Mouse (Mus musculus) CD4-positive, CD25-positive, alpha-beta regulatory T cell, adult 4 months (primary cell): ENCODE results near the gene Ampd2. TPM values are rescaled to one million over a fixed set of nuclear protein-coding genes. Genes with fewer than 3 reads are reported as not detected.

ENCODE experiments used
- ATAC-seq: one replicate; pipeline ENCODE4 v1.8.0; 2017
- polyA plus RNA-seq, 2 experiments: library from polyadenylated mRNA; unstranded; fragments of 100-300 nt; shearing (Covaris generic); gene quantifications; one replicate each; pipeline ENCODE4 v1.2.1; 2017

Ampd2 gene
- polyA plus RNA-seq, 2 experiments from 2014 or later: 22.4 to 48.3 TPM

DNA sequence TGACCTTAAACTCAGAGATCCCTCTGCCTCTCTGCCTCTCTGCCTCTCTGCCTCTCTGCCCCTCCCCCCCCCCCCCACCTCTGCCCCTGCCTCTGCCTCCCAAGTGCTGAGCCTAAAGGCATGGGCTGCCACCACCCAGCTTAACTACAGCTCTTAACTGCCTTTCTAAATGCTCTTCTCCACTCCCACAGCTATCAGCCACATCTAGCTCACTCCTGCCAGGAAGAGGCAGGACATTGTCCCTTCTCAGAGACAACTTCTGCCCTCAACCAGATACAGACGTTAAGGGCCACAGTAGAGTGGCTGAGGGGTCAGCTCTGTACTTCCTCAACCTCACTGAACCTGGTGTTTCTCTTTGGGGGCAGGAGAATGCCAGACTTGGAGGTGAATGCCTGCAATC lies 17.6 kb downstream of the Ampd2 start:
- no peak for ATAC-seq

DNA sequence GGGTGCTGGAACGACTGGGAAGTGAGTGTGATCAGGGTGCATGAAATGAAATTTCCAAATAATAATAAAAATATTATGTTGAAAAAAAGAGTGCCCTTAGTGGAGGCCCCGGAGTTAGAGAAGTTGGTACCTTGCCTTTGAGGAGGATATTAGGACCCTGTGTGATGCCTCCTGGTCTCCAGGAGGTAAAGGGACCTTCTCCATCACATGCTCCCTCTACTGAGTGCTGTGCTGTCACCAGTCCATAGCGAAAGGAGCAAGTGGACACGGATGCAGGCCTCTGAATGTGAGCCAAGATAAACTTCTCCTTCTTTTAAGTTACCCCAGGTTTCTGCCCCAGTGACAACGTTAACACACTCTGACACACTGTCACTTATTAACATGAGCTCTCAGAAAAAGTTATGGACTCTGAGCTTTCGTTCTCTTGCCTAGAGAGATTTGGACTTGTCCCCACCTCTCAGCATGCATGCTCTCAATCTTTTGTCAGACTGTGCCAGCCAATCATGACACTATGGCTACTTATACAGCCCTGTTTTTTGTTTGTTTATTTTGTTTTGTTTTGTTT lies 19.0 kb downstream of the Ampd2 start:
- no peak for ATAC-seq

DNA sequence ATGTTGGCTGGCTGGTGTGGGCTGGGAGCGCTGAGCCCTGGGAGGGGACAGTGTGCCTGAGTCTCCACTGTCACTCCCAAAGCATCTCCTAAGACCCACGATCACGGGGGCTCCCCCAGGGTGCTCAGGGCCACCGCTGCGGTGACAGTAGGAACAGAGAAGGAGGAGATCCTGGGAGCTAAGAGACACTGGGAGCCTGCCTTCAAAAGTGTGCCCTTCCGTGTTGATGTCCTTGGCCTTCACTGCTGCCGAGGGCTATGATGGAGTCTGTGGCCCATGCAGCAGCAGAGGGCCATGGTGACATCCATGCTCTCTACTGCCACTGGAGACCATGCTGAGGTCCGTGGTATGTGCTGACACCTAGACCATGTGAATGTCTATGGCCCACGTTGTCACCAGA lies 20.9 kb downstream of the Ampd2 start:
- no peak for ATAC-seq

DNA sequence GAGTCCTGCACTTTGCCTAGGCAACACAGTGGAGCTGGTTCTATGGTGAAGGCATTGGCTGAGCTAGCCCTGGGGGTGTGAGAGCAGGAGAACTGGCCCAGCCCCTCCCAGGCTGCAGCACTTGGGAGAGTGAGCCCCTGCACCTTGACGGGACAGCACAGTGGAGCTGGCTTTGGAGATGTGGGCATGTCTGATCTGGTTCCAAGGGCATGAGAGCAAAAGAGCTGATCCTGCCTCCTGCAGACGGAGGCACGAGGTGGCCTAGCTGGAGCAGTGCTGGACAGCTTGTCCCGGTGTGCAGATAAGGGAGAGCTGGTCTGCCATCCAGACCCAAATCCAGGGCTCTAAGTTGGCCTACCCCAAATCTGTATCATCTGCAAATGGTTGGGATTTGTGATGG lies 21.8 kb downstream of the Ampd2 start:
- ATAC-seq: no peak

DNA sequence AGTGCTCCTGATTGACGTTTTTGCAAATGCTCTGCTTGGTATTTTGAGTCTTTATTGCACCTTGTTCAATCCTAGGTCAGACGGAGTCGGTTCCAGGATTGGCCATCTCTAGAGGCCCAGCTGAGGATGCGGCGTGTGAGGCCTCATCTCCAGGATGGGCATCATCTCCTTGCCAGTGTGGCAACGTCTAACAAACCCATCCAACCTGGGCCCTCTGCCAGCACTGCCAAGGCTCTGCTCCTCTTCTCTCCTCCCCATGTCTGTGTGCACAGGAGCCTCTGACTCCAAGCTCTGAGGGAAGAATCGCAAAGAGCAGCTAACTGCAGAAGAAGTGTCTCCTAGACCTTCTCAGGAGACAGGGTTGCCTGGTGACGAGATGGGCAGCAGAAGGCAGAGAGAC lies 23.8 kb downstream of the Ampd2 start:
- ATAC-seq: no peak

DNA sequence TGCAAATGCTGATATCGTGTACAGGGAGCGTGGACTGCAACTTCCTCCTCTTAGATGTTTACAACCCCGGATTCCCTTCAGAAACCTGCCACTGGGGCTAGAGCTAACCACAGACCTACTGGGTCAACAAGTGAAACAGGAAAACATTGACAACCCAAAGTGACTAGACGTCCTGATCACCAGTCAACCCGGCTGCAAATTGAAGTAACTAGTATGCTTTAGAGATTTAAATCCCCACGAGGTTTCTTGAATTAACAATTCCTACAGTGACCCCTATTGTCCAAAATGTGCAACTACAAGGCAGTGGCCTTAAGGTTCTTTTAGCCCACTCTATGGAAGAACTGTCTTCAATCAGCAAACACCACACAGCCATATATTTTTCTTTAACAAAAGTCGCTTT lies 25.0 kb downstream of the Ampd2 start:
- peak; percentile 82 for ATAC-seq

DNA sequence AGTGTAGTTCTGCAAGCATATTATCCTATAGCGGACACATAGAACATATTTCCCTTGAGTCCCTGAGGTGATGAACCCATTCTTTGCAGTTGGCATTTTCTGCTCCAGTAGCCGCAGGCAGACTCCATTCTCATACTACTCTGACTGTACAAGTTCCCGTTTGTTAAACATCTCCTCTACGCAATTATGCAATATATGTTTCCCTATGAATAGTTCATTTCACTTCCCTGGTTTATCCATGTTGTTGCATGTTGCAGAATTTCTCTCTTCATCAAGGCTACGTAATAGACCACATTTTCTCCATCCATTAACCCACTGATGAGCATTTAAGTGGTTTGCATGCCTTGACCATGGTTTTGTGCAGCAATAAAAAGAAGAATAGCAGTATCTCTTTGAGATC lies 36.0 kb downstream of the Ampd2 start:
- ATAC-seq: no peak

DNA sequence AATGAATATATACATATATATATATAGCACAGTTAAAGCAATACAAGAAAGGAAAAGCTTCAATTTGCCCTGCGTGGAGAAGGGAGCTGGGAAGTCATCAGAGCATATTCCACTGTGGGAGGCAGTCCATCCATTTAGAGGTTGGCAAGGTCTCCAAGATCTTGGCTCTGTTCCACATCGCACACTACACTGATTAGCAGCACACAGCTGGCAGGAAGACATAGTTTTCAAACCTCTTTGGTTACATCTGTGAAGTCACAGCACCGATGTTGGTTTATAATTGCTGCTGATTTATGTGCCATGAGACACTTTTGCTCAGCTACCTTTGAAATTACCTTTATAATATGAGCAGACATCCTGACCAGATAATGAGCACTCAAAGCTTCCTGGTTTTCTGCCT lies 38.1 kb downstream of the Ampd2 start:
- no peak for ATAC-seq

DNA sequence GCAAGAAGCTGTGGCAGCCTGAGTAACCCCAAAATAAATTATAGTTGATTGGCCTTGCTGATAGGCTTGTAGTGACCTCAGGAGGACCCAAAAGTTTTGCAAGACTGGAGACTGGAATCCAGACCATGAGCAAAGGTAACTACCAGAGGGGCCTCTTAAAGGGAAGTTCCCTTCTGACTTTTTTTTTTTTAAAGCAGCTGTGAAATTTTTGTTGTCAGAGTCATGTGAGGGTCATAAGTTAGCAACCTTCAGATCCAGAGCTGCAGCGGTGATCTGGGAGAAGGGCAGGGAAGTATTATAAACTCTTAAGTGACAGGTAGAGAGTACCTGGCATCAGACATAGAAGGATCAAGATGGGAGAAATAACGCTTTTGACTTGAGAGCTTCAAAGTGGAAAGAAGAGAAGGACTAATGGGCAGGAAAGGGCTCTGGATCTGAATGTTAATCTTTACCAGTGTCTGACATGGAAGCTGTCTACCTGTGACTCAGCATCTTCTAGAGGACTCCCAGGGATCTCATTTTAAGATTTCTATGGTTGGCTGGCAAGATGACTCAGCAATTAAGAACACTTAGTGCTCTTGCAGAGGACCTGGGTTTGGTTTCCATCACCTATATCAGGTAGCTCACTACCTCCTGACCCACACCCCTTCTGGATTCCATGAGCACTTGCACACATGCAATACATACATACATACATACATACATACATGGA lies 39.4 kb downstream of the Ampd2 start:
- ATAC-seq: no peak

DNA sequence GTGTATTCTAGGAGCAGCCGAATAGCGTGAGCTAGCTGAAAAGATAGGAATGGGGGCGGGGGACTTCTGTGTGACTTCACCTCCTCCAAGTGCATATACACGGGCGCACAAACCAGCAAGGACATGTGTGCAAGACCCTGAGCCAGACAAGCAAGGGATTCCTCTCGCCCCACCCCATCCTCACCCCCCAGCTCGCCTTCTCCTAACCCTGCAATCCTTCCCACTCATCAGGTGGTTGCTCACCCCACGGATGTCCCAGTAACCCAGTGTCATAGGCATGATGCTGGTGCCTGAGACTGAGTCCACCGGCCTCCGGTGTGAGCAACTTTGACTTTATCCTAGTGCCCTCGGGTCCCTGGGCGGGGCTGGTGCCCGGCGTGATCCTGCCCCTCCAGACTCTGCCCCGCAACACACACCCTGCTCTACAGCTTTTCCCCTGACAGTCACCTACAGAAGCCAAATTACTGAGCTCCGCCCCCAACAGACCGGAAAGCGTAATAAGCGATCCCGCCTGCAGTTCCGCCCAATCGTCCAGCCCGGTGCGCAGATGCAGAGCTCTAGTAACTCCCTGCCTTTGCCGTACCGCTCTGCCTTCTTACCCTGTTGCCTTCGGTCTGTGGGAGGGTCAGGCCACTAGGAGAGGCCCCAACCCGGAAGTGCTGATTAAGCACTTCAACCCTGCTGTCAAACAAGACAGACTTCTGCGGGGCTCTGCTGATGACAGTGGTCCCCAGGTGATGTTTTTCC lies 41.9 kb downstream of the Ampd2 start, which contains the start of gene Gstm4:
TSS of gene Gstm4 (minus strand) at position 501 of the 747 bp plus-strand sequence.
- ATAC-seq: peak; percentile 99

DNA sequence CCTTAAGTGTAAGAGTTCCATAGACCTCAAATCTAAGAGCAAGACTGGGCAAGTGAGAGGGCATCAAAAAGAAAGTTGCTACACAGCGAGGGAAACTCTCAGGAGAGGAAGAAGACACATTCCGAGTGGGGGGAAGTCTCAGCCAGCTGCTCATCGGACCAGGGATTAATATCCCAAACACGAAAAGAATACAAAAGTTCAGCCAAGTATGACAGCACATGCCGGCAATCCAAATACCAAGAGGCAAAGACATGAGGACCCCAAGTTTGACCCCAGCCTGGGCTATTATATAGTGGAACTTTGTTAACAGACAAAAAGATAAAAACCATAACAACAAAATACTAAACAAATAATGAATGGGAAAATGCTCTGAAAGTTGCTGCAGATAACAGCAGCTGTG lies 53.3 kb downstream of the Ampd2 start:
- ATAC-seq: no peak

DNA sequence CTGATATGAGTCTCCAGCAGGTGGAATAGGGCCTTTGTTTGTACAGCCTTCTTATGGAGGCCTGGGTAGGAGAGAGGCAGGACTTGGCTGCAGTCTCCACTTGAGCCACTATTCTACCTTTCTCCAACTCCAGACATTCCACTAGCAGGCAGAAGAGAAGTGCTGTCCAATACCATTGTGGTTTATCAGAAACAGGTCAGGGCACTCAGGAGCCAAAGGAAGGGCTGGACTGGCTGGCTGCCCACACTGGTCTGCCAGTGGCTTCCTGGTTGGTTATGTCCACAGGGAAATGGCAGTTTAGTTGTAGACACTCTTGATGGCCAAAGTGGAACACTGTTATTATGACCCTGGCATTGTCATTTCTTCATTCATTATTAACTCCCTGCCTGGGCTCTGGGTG lies 54.3 kb downstream of the Ampd2 start:
- ATAC-seq: no peak

DNA sequence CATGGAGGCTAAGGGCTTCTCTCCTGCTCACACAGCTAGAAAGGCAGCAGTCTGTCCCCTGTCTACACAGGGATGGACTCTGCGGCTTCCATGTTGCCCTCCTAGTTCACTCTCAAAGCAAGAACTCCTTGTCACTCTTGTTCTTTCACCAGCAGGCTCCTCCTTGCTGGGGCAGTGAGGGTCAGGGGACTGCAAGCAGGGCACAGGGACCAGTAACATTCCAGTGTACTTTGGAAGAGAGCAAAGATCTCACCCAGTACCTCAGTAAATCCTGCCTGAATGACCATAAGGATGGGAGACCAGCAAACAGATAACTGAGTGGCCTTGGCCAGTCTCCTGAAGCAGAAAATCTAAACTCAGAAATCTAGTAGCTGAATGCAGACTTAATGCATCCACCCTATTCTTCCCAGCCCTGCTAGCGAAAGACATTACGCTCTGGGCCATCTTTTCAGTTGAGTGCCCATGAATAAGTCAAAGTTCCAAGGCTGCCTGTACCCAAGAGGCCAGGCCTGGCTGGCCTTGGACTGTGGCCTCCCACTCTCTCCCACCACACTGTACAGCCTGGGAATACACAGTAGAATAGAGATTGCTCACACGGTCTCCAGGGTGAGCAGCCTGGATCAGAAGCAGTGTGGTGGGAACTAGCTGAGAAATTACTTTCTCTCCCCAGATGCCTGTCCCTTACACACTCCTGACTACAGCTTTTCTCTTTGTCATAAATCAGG lies 57.6 kb downstream of the Ampd2 start:
- ATAC-seq: no peak

DNA sequence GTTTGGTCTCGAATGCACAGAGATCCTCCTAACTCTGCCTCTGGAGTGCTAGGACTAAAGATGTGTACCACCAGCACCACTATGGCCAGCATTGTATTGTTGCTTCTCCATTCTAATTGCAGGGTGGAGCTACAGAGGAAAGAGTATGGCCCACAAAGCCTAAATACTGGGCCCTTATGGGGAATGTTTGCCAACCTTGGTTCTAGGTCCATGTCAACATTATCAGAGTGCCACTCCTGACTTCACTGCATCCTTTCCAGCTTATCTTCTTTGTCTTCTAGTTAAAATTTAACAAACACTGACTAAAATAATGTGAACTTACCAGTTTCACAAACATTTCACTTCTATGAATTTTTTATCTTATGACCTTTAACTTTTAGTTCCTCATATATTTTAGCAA lies 59.9 kb downstream of the Ampd2 start:
- no peak for ATAC-seq

DNA sequence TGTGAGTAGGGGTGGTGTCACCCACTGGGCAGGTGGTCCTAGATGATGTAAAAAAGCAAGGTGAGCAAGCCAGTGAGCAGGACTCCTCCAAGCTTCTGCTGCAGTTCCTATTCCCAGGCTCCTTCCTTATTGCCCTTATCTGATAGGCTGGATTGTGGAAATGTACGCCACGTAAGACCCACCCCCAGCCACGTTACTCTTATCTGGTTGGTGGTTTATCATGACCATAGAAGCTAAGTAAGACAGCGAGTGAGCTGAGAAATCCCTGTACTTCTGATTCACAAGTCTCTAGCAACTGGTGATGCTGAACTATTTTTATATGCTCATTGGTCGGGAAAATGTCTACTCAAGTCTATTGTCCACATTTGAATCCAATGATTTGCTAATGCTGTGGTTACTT lies 60.4 kb downstream of the Ampd2 start:
- ATAC-seq: no peak

DNA sequence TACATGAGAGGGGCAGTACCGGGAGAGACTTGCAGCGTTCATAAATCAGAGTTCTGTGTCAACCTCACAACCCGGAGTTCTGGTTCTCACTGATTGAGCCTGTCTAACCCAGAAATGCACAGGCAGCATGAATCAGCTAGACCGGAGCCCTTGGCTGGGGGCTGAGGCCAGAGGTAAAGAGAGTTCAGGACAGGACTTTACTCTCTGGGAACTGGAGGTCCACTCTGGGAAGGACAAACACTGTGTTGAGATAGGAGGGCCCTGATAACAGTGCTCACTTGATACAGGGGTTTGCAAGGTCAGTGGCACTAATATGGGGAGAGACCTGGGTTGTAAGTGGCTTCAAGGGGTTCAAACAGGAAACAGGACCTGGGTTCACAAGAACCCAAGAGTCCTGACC lies 61.1 kb downstream of the Ampd2 start:
- no peak for ATAC-seq

Other genes with a start within 250 kb of the Ampd2 start
- not detected for gene Eps8l3, start 209.4 kb downstream of the Ampd2 start, polyA plus RNA-seq
- gene Gstm5, start 190.8 kb downstream of the Ampd2 start, polyA plus RNA-seq: 1 to 10 TPM in 1 of 2 experiments, not detected in 1; 1.4 TPM
- 1 to 10 TPM; 1.4 to 2.1 TPM for gene Gstm7, start 154.8 kb downstream of the Ampd2 start, polyA plus RNA-seq
- not detected for gene Gstm6, start 142.9 kb downstream of the Ampd2 start, polyA plus RNA-seq
- not detected for gene Gstm3, start 117.4 kb downstream of the Ampd2 start, polyA plus RNA-seq
- gene Gstm2, start 100.2 kb downstream of the Ampd2 start, polyA plus RNA-seq: not detected
- gene Gstm1, start 68.7 kb downstream of the Ampd2 start, polyA plus RNA-seq: 1 to 10 TPM; 2.8 to 3.4 TPM
- gene Gstm4, start 41.8 kb downstream of the Ampd2 start, polyA plus RNA-seq: 1 to 10 TPM; 4.4 to 5.7 TPM
- not detected for gene Gnat2, start 6.1 kb upstream of the Ampd2 start, polyA plus RNA-seq
- gene Gnai3, start 59.5 kb upstream of the Ampd2 start, polyA plus RNA-seq: 10 to 100 TPM; 95.0 to 98.5 TPM
- under 1 TPM in 1 of 2 experiments, not detected in 1; 0.15 TPM for gene Gpr61, start 68.2 kb upstream of the Ampd2 start, polyA plus RNA-seq
- under 1 TPM; 0.32 to 0.54 TPM for gene Amigo1, start 99.7 kb upstream of the Ampd2 start, polyA plus RNA-seq
- gene Cyb561d1, start 114.6 kb upstream of the Ampd2 start, polyA plus RNA-seq: 1 to 10 TPM; 7.7 to 8.8 TPM
- 1 to 10 TPM; 4.9 to 8.5 TPM for gene Atxn7l2, start 124.3 kb upstream of the Ampd2 start, polyA plus RNA-seq
- under 1 TPM in 1 of 2 experiments, not detected in 1; 0.08 TPM for gene Sypl2, start 140.0 kb upstream of the Ampd2 start, polyA plus RNA-seq
- 100 to 1,000 TPM; 180 to 185 TPM for gene Psma5, start 170.3 kb upstream of the Ampd2 start, polyA plus RNA-seq
- under 1 TPM in 1 of 2 experiments, not detected in 1; 0.09 TPM for gene Sort1, start 197.4 kb upstream of the Ampd2 start, polyA plus RNA-seq